Mouse (Mus musculus): ENCODE measurements around the gene Inka2. TPM values are rescaled to one million over a fixed set of nuclear protein-coding genes. Genes with fewer than 3 reads are reported as not detected.
A peak's percentile ranks its signal among the peaks of the same experiment; 100 is the strongest.

Gene Inka2
- total and polyA plus RNA-seq, 3 experiments, result 0.39 to 0.61 TPM; not detected in 1

GRCm38 (mm10) chr3:105757323-105758083 lies 53.1 kb downstream of the Inka2 start:
- Histone ChIP-seq H3K9ac (ENCODE audit: control insufficient read depth, low read depth, low read length, poor library complexity, severe bottlenecking) (no peak overlapping the region), H3K4me3 (ENCODE audit: control insufficient read depth in 1 of 2, insufficient read depth in 1 of 2, low read depth in 2 of 2, low read length in 2 of 2) (peak overlapping the region in 1 of 2 experiments; percentile 9; a peak in 1 of 4 replicates), H3K27me3 (ENCODE audit: control insufficient read depth in 1 of 2, insufficient read depth in 2 of 2, low read length in 2 of 2) (no peaks in the 10 kb centered on the region), H3K9me3 (replicated peaks; ENCODE audit: insufficient read depth, low read length) (no peaks in the 10 kb centered on the region), H3K36me3 (ENCODE audit: control insufficient read depth in 1 of 2, insufficient read depth in 2 of 2, low read length in 2 of 2) (peaks cover 0 to 33% of the 10 kb centered on the region in 2 experiments; a peak in 2 of 4 replicates), H3K79me2 (ENCODE audit: control insufficient read depth, insufficient read depth, low read length, poor library complexity) (peaks cover 32% of the 10 kb centered on the region), H3K4me1 (ENCODE audit: control insufficient read depth in 1 of 2, insufficient read depth in 2 of 2, low read length in 2 of 2) (peaks cover 16 to 46% of the 10 kb centered on the region in 2 experiments), H3K27ac (ENCODE audit: control insufficient read depth, low read depth, low read length) (peak overlapping the region; percentile 2; the same call in 1 of the 2 replicates)
- TF ChIP-seq ETS1 (IDR thresholded peaks at IDR 0.05; ENCODE audit: low read depth, low read length) (peak; percentile 55; the same call in 1 of the 2 replicates), TCF12 (IDR thresholded peaks at IDR 0.05; ENCODE audit: low read depth, low read length) (peak; percentile 55; the same call in 1 of the 2 replicates), TBP (IDR thresholded peaks at IDR 0.05; ENCODE audit: low read depth, low read length) (no peak), GATA1 (IDR thresholded peaks at IDR 0.05; ENCODE audit: low read depth, low read length) (peak; percentile 38; the same call in 1 of the 2 replicates), SIN3A (IDR thresholded peaks at IDR 0.05; ENCODE audit: low read length) (peak; percentile 24; the same call in 1 of the 2 replicates), MXI1 (IDR thresholded peaks at IDR 0.05; ENCODE audit: low read depth, low read length) (peak; percentile 12; the same call in 1 of the 2 replicates), MYB (IDR thresholded peaks at IDR 0.05; ENCODE audit: low read depth, low read length) (peak; percentile 89), ZNF384 (IDR thresholded peaks at IDR 0.05; ENCODE audit: low read depth, low read length) (no peak), EP300 (IDR thresholded peaks at IDR 0.05; ENCODE audit: low read depth in 1 of 2, low read length in 2 of 2) (peak; percentile 55 to 80), ZMIZ1 (IDR thresholded peaks at IDR 0.05; ENCODE audit: low read depth, low read length) (no peak)
- no peak for DNase-seq (ENCODE audit: low read depth, low spot score)

GRCm38 (mm10) chr3:105758098-105758497 lies 53.7 kb downstream of the Inka2 start:
- DNase-seq (ENCODE audit: low read depth, low spot score), result no peak
- Histone ChIP-seq H3K9me3 (replicated peaks; ENCODE audit: insufficient read depth, low read length) (no peaks in the 10 kb centered on the region), H3K4me1 (ENCODE audit: control insufficient read depth in 1 of 2, insufficient read depth in 2 of 2, low read length in 2 of 2) (peaks cover 19 to 51% of the 10 kb centered on the region in 2 experiments), H3K79me2 (ENCODE audit: control insufficient read depth, insufficient read depth, low read length, poor library complexity) (peaks cover 36% of the 10 kb centered on the region), H3K36me3 (ENCODE audit: control insufficient read depth in 1 of 2, insufficient read depth in 2 of 2, low read length in 2 of 2) (peaks cover 0 to 35% of the 10 kb centered on the region in 2 experiments; a peak in 2 of 4 replicates), H3K27ac (ENCODE audit: control insufficient read depth, low read depth, low read length) (no peak overlapping the region), H3K4me3 (ENCODE audit: control insufficient read depth in 1 of 2, insufficient read depth in 1 of 2, low read depth in 2 of 2, low read length in 2 of 2) (no peak overlapping the region), H3K27me3 (ENCODE audit: control insufficient read depth in 1 of 2, insufficient read depth in 2 of 2, low read length in 2 of 2) (no peaks in the 10 kb centered on the region), H3K9ac (ENCODE audit: control insufficient read depth, low read depth, low read length, poor library complexity, severe bottlenecking) (no peak overlapping the region)
- no peak for TF ChIP-seq CTCF (IDR thresholded peaks at IDR 0.05 in 2 of 3, conservative IDR thresholded peaks at IDR 0.05 in 1 of 3; ENCODE audit: control insufficient read depth in 1 of 3, insufficient read depth in 1 of 3, low read depth in 2 of 3, low read length in 3 of 3, poor library complexity in 1 of 3, severe bottlenecking in 1 of 3)
- TF ChIP-seq CHD1 (IDR thresholded peaks at IDR 0.05; ENCODE audit: low read depth, low read length), result no peak
- TF ChIP-seq BHLHE40 (IDR thresholded peaks at IDR 0.05; ENCODE audit: borderline replicate concordance, low read depth, low read length), result no peak
- no peak for TF ChIP-seq SMC3 (IDR thresholded peaks at IDR 0.05; ENCODE audit: low read depth, low read length)
- no peak for TF ChIP-seq POLR2A (IDR thresholded peaks at IDR 0.05; ENCODE audit: control insufficient read depth in 1 of 2, insufficient read depth in 1 of 2, low read depth in 1 of 2, low read length in 2 of 2, poor library complexity in 1 of 2)
- TF ChIP-seq KAT2A (conservative IDR thresholded peaks at IDR 0.05; ENCODE audit: low read depth, low read length), result no peak
- no peak for TF ChIP-seq EP300 (IDR thresholded peaks at IDR 0.05; ENCODE audit: low read depth in 1 of 2, low read length in 2 of 2)
- no peak for TF ChIP-seq CHD2 (IDR thresholded peaks at IDR 0.05; ENCODE audit: low read length)
- TF ChIP-seq ZMIZ1 (IDR thresholded peaks at IDR 0.05; ENCODE audit: low read depth, low read length), result no peak
- TF ChIP-seq HCFC1 (IDR thresholded peaks at IDR 0.05; ENCODE audit: low read depth, low read length), result no peak
- no peak for TF ChIP-seq ZKSCAN1 (IDR thresholded peaks at IDR 0.05; ENCODE audit: low read depth, low read length)
- TF ChIP-seq UBTF (IDR thresholded peaks at IDR 0.05; ENCODE audit: borderline replicate concordance, insufficient read depth, low read depth, low read length), result no peak

Data from MEL (cell line).